Mouse (Mus musculus) E14TG2a.4 (cell line): ENCODE results near the gene Htr6.

Source experiments
- H3K27me3 ChIP-seq: 2 replicates; pipeline ENCODE4 v1.6.1; 2014; ENCODE audit warnings: low read length, control low read depth; ENCODE audit not compliant: insufficient read depth
- H3K36me3 ChIP-seq: 2 replicates; pipeline ENCODE4 v1.6.1; 2014; ENCODE audit warnings: low read length, control low read depth; ENCODE audit not compliant: insufficient read depth
- H3K4me1 ChIP-seq: replicated peaks from 2 replicates; pipeline ENCODE4 v1.6.1; 2014; ENCODE audit warnings: low read depth, low read length, control low read depth
- H3K4me3 ChIP-seq: replicated peaks from 2 replicates; pipeline ENCODE4 v1.5.1; 2014; ENCODE audit warnings: mild to moderate bottlenecking, low read length
- H3K9me3 ChIP-seq: 2 replicates; pipeline ENCODE4 v1.6.1; 2014; ENCODE audit warnings: low read length, control low read depth
- CTCF ChIP-seq: conservative IDR thresholded peaks from 2 replicates; pipeline ENCODE4 v1.5.1; 2014; ENCODE audit warnings: low read length
- NANOG ChIP-seq: IDR thresholded peaks from 2 replicates; pipeline ENCODE4 v1.6.1; 2014; ENCODE audit warnings: borderline replicate concordance, low read length, mixed read lengths
- POU5F1 ChIP-seq: IDR thresholded peaks from 2 replicates; pipeline ENCODE4 v1.6.1; 2014; ENCODE audit warnings: low read length, borderline replicate concordance

The Htr6 gene

GRCm38 (mm10) chr4:139058029-139058428, 17.3 kb downstream of the Htr6 start:
- H3K9me3 ChIP-seq = no peaks in the 10 kb centered on the region
- H3K27me3 ChIP-seq = peaks cover 22% of the 10 kb centered on the region
- H3K4me1 ChIP-seq = peaks cover 4% of the 10 kb centered on the region
- no peak overlapping the region for H3K4me3 ChIP-seq
- H3K36me3 ChIP-seq = no peaks in the 10 kb centered on the region
- TF ChIP-seq NANOG (no peak), CTCF (no peak), POU5F1 (no peak)

- TF ChIP-seq POU5F1 (no peak), NANOG (no peak), CTCF (no peak)
- Histone ChIP-seq H3K4me1 (peaks cover 9% of the 10 kb centered on the region), H3K9me3 (no peaks in the 10 kb centered on the region), H3K27me3 (peaks cover 18% of the 10 kb centered on the region), H3K4me3 (no peak overlapping the region), H3K36me3 (no peaks in the 10 kb centered on the region)
These were observed 18.1 kb downstream of the Htr6 start for GRCm38 (mm10) chr4:139057291-139057690.

GRCm38 (mm10) chr4:139055744-139056143, 19.6 kb downstream of the Htr6 start:
- Histone ChIP-seq H3K36me3 (no peaks in the 10 kb centered on the region), H3K27me3 (peaks cover 10% of the 10 kb centered on the region), H3K9me3 (no peaks in the 10 kb centered on the region), H3K4me3 (no peak overlapping the region), H3K4me1 (peaks cover 12% of the 10 kb centered on the region)
- TF ChIP-seq CTCF = no peak
- no peak for TF ChIP-seq NANOG
- no peak for TF ChIP-seq POU5F1

- no peak for TF ChIP-seq NANOG
- no peak for TF ChIP-seq CTCF
- no peak for TF ChIP-seq POU5F1
These were observed 20.0 kb downstream of the Htr6 start for GRCm38 (mm10) chr4:139055336-139055735.

GRCm38 (mm10) chr4:139054300-139054923, 21.0 kb downstream of the Htr6 start:
- TF ChIP-seq CTCF (no peak), NANOG (no peak), POU5F1 (no peak)
- Histone ChIP-seq H3K36me3 (no peaks in the 10 kb centered on the region), H3K9me3 (no peaks in the 10 kb centered on the region), H3K4me1 (peaks cover 12% of the 10 kb centered on the region), H3K4me3 (no peak overlapping the region), H3K27me3 (0 out of 2 replicates have a peak, but pooled peaks cover 2% of the 10 kb centered on the region)

More at GRCm38 (mm10) chr4:139055336-139055735, 20.0 kb downstream of the Htr6 start:
- H3K27me3 ChIP-seq = peaks cover 7% of the 10 kb centered on the region
- H3K9me3 ChIP-seq = no peaks in the 10 kb centered on the region
- no peak overlapping the region for H3K4me3 ChIP-seq
- H3K4me1 ChIP-seq = peaks cover 12% of the 10 kb centered on the region
- H3K36me3 ChIP-seq = no peaks in the 10 kb centered on the region

GRCm38 (mm10) chr4:139053391-139053790, 22.0 kb downstream of the Htr6 start:
- Histone ChIP-seq H3K9me3 (no peaks in the 10 kb centered on the region), H3K4me3 (no peak overlapping the region), H3K36me3 (no peaks in the 10 kb centered on the region), H3K4me1 (peaks cover 12% of the 10 kb centered on the region), H3K27me3 (0 out of 2 replicates have a peak, but pooled peaks cover 2% of the 10 kb centered on the region)
- TF ChIP-seq POU5F1 (no peak), CTCF (no peak), NANOG (no peak)

- Histone ChIP-seq H3K4me3 (no peak overlapping the region), H3K9me3 (no peaks in the 10 kb centered on the region), H3K27me3 (0 out of 2 replicates have a peak, but pooled peaks cover 2% of the 10 kb centered on the region), H3K36me3 (no peaks in the 10 kb centered on the region), H3K4me1 (peaks cover 12% of the 10 kb centered on the region)
- no peak for TF ChIP-seq CTCF
- TF ChIP-seq POU5F1 = no peak
- no peak for TF ChIP-seq NANOG
These were observed 22.6 kb downstream of the Htr6 start for GRCm38 (mm10) chr4:139052796-139053195.

- no peak for TF ChIP-seq POU5F1
- no peak for TF ChIP-seq CTCF
- H3K4me1 ChIP-seq = peaks cover 9% of the 10 kb centered on the region; the same call in 1 of the 2 replicates
These were observed 26.9 kb downstream of the Htr6 start for GRCm38 (mm10) chr4:139048518-139048917.

GRCm38 (mm10) chr4:139046354-139046753, 29.0 kb downstream of the Htr6 start:
- TF ChIP-seq NANOG (no peak), POU5F1 (no peak), CTCF (no peak)
- H3K27me3 ChIP-seq = 0 out of 2 replicates have a peak, but pooled peaks cover 2% of the 10 kb centered on the region
- H3K9me3 ChIP-seq = peaks cover 8% of the 10 kb centered on the region
- H3K36me3 ChIP-seq = no peaks in the 10 kb centered on the region
- no peak overlapping the region for H3K4me3 ChIP-seq
- H3K4me1 ChIP-seq = no peaks in the 10 kb centered on the region

More at GRCm38 (mm10) chr4:139048518-139048917, 26.9 kb downstream of the Htr6 start:
- Histone ChIP-seq H3K4me3 (no peak overlapping the region), H3K36me3 (no peaks in the 10 kb centered on the region), H3K9me3 (peaks cover 8% of the 10 kb centered on the region), H3K27me3 (0 out of 2 replicates have a peak, but pooled peaks cover 2% of the 10 kb centered on the region)
